Mouse (Mus musculus): Measurements from ENCODE around the gene Morn1. TPM values are rescaled to one million over a fixed set of nuclear protein-coding genes. Genes with fewer than 3 reads are reported as not detected.

Gene Morn1
- total RNA-seq, 1 experiment from 2014 or later: 8.3 TPM

DNA sequence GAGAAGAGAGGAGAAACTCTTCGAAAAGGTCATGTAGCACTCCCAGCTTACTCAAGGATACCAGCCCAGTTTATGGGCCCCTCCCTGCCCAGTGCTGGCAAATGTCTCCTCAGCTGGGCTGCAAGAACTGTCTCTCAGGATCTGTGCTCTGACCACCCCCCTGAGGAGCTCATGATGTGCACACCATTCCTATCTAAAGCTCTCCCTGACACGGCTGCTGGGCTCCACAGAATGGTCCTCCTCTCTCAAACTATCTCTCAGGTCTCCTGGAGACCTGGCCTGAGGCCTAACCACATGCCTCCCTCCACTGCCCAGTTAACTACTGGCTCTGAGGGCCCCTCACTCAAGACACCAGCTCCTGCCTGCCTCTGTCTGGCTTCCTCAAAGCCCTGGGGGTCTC lies 53.8 kb downstream of the Morn1 start:
- no peak for DNase-seq

DNA sequence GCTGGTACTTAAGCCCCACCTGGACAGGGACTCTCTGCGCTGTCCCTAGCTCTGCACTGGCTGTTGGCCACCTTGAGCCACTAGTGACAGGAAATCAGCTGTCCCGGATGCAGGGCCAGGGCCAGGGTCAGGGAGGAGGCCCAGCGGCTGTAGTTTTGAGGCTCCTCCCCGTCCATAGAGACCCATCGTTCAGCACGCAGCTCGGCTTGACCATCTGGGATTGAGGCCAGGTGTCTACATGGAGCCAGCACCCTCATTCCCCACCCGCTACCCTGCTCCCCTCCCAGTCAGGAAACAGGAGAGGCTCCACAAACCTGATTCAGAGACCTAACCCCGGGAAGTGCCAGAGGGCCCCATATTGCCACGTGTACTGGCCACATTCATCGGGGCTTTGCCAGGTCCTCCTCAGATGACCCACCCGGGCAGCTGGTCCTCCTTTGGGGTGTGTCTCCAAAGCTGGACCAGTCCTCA lies 54.5 kb downstream of the Morn1 start:
- peak; percentile 81 for DNase-seq

DNA sequence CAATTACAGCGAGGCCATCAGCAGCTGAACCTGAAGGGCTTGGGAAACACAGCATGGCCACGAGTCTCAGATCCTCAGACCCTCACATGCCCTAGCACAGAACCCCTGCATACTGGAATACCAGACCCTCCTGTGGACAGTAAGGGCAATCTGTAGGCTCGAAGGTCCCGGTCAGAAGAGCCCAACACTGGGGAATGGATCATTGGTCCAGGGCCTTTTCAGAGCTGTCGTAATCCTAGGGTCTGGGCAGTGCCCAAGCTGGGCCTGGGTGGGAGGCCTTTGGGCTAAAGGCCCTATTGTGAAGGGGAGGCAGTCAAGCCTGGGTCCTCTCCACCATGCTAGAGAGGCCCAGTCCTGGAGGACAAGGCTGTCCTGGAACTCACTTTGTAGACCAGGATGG lies 56.5 kb downstream of the Morn1 start:
- no peak for DNase-seq

DNA sequence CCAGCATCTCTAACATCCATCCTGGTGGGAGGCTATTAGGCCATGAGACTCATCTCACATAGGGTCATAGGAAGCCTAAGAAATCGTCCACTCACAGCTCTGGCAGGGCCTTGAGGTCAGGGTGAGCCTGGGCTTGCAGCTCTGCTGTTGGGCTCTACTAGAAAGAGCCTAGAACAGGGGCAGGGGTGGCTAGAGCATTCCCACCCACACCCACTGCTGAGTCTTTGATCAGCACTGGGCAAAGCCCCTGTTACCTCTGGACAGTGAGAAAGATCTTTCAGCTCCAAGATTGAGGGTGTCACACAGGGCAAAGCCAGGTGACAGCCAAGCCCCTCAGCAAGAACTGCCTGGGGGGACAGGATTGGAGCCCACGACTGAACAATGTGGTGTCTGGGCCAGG lies 57.0 kb downstream of the Morn1 start:
- DNase-seq: no peak

DNA sequence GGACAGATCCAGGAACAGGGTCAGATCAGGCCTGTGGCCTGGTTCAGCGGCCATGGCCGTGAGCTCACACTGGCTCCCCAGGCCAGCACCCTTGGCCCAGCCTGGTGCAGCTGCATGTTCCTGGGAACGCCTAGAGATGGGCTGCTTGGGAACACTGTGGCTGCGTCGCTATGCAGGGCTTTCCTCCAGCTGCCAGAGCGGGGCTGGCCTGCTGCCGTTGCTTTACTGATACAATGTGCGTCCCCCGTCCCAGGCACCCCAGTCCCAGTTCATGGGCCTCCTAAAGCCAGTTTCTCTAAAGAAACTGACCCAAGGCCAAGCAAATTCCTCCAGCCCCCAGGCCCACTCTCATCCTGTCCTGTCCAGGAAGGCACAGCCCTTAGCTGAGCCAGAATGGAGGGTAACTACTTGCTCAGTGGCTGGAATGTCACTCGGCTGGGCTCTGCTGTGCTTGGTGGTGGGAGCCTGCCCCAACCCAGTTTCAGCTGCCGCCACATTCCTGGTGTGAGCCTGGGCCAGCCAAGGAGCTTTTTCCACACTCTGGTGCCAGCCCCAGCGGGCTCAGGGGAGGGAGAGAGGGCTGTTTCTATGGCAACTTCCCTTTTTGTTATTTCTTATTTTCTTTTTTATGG lies 57.6 kb downstream of the Morn1 start:
- DNase-seq: peak; percentile 81

DNA sequence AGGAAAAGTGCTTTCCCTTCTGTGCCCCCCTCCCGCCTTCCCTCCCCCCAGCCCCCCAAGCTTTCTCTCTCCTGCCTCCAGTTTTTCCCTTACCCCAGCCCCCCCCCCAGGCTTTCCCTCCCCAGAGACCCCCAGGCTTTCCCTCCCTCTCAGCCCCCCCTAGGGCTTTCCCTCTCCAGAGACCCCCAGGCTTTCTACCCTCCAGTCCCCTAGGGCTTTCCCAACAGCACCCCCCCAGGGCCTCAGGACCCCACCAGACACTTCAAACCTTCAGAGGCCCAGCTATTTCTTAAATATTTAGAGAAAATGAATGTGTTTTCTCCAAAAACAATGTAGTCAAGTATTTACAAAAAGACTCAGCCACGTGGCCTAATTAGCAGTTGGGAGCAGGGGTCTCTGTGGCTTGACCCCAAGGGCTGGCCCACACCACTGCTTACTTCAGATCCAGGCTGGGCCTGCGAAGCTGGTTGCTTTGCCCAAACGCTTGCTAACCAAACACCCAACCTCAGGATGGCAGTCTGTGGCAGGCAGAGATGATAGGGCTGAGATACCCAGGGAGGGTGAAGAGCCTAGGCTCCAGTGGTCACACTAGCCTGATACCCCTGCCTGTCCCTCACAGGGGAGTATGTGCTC lies 58.3 kb downstream of the Morn1 start:
- DNase-seq: no peak

DNA sequence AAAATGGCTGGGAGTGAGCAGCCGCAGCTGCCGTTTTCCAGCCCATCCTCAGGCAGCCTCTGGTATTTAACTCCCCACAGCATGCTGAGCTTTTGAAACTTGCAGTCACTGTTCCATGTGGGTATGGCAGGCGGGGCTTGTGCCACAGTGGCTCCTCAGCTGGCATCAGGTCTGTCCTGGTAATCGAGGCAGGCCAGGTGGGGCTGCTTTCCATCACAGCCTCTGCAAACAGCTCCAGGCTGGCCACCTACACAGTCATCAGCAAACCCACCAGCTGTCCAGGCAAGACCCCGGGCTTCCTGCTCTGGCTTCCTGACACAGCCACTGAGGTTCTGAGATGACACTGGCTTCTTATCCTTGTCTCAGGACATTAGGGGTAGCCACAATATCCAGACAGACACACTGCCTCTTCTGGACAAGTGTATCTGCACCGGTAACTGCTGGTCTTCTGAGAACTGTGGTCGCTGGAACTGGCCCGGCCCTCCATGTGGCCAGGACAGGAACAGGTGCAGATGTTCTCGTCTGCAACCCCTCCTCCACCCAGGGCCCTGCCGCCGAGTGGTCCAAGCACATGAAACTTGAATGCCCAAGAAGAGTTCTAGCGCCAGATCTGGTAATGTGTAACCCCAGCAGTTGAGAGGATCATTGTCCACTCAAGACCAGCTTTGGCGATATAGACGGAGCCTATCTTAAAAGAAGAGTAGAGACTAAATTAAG lies 59.9 kb downstream of the Morn1 start:
- DNase-seq: no peak

DNA sequence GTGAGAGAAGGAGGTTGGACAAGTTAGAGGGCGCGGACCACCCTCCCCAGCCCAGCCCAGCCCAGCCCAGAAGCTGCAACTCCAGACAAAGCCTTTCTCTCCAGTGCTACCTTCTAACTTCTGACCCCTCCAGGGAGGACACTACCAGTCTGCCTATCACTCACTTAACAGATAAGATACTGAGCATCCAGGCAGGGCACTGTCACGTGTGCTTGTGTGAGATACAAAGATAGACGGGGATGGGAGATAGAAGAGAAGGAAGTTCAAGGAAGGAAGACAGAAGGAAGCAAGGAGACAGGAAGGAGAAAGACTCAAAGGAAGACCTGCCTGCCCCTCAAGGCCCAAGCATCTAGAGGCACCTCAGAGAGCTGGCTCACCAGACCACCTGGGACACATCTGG lies 62.1 kb downstream of the Morn1 start:
- no peak for DNase-seq

DNA sequence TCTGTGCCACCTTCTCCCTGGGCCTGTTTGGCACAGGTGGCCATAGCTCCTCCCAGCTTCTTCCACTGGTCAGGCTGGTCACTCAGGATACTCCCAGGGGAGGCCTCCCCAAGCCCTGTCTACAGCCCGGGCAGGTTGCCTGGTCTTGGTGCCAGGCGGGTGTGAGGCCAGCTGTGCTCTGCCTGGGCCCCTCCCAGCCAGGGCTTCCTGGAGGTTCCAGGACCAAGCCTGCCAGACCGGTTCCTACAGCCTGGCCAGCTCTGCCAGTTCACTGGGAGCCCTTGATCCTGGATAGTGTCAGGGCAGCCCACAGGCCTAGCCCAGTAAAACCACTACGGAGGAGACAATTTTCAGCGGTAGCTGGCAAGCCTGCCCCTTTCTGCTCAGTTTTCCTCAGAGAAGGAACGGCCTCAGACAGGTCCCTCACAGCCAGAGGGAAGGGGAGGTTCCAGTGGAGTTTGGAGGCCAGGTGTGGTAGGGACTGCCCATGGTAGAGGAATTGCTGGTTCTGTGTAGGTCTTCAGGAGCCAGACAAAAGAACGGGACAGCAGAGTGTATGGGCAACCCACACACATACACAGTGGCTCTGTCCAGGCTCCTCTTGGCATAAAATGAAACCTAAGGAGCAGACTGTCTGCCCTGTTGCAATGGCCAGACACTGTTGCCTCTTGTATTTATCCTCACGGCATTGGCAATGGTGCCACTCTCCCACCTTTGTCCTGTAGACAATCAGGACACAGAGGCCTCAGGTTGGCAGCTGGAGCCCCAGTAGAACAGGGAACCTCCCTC lies 62.7 kb downstream of the Morn1 start:
- peak; percentile 87 for DNase-seq

DNA sequence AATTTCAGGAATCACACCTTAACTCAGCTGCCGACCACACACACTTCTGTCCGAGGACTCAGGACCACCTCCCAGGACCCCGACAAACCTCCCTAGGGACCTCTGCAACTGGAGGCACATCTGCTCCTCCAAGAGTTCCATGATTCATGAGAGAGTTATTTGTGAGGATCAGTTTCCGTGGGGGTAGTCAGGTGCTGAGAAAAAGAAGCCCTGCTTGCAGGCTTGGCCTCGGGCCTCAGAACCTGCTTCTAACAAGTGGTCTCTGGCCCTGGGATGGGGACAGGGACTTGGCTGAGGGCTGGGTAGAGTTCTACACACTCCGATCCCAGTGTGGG lies 63.5 kb downstream of the Morn1 start:
- no peak for DNase-seq

DNA sequence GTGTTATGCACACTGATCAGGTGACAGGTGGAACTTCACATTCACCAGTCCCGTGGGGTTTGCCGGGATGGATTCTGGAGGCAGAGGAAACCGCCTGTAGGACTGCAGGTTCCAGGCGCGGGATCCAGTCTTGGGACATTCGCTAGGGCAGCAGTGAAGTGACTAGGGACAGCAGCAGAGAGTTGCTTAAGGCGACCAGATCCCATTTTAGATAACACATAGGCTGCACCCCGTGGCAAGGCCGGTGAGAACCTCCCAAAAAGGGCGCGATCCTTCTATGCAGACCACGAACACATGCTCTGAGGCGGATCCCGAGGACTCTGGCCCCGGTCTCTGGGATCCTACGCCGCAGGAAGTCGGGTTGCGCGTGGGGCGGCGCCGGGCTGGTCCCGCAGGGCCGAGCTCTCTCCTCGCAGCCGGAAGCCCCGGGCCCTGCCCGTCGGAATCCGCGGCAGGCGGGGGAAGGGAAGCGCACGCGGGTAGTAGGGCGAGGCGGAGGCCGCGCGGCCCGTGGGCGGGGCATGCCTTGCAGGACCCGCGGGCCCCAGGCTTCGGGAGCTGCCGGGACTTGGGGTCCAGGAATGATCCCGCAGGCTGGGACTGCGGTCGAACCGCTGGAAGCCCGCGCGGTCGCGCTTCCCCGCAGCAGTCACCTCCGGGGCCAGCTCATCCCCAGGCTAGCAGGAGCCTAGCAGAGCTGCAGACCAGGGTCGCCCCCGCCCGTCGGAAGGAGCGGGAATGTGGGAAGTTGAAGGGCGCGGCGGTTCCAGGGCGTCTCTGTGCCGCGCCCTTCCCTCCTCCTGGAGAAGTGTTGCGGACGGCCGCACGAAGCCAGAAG lies 64.1 kb downstream of the Morn1 start:
- peak; percentile 95 for DNase-seq

DNA sequence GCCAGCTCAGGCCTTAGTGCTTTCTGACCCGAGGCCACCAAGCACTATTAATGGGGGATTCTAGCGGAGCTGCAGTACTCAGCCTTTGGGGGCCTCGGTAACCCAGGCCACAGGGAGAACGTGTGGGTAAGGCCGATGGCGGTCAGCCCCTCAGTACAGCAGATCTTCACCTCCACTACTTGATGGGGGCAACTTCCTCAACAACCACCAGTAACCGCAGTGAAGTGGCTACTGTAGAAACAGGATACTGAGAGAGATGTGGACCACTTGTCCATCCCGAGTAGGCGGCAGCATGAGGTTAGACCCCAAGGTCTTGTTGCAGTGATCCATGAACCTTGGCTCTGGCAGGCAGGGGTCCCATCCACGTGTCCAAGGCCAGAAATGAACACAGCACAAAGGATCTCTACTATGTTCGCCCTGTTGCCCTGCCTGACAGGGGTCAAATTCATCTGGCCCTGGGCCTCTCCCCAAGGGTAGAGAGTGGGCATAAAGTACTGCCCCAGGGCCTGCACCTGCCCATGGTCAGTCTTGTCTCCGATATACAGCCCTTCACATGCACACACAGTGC lies 64.9 kb downstream of the Morn1 start:
- no peak for DNase-seq

DNA sequence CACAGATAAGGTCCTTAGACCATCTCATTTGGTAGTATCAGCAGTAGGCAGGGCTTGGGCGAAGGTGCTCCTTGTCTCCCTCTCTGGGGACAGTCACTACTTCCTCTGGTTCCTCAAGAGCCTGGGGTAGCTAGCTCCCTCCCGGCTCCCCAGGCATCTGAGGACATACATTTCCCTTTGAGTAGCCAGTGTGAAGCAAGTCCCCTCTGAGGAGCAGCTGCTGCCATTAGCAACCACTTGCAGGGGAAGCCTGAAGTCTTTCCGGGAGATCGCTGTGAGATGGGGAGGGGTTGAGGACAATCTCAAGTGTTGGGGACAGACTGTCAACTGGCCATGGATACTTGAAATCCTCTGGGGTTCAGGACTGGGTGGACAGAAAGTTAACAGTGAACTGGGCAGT lies 65.5 kb downstream of the Morn1 start:
- DNase-seq: no peak

DNA sequence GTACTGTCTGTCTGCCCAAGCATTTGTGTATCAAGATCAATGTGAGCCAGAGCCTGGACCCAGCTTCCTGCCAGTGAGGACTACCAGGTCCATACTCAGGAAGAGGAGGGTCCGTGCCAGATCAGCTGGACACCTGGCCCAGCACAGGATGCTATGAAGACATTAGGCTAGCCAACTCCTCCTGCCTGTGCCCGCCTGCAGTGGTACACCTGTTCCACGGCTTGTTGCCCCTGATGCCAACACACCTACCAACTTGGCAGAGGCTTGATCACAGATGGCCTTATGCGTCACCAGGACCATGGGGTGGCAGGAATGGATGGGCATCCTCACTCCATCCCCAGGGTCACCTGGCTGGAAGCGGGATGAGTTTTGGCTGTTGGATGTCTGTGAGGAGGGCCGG lies 66.1 kb downstream of the Morn1 start:
- DNase-seq: no peak

DNA sequence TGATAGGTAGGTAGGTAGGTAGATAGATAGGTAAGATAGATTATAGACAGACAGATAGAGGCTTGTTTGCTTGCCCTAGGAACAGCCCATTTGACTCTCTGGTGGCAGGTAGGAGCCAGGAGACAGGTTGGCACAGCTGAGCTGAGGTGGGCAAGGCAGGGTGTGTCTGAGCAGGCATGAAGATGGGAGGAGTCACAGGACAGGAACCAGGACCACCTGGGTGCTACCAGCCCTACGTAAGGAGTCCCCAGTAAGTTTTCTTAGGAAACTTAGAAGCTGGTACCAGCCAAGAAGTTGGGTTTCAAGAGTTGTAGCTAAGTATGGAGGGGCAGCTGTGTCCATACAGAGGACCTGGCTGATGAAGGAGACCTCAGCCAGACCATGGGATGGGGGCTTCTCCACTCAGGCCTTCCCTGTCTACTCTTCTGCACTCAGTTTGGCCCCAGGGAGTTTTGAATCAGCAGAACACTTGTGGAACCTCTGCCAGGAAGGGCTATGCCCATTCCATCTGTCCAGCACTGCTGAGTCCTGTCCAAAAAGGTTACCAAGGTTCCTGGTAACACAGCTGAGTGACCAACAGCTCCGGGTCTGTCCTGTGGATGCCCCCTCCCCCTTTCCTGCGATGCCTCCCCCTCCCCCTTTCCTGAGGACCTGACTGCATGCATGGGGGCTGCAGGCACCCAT lies 67.2 kb downstream of the Morn1 start:
- no peak for DNase-seq

DNA sequence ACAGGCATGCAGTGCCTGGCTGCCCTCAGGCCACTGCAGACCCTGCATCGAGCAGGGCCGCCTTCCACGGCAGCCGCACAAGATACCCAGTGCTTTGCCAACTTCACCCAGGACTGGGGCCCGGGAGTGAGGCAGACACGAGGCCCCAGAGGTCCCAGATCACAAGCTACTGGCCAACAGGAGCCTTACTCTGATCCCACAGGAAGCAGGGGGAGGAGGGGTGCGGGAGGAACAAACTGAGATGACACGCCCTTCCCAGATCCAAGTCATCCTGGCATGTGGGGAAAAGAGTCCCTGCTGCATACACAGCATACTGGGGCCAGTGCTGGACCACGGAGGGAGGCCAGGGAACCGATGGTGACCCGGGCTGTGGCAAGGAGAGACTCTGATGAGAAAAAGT lies 68.6 kb downstream of the Morn1 start:
- peak; percentile 53 for DNase-seq

DNA sequence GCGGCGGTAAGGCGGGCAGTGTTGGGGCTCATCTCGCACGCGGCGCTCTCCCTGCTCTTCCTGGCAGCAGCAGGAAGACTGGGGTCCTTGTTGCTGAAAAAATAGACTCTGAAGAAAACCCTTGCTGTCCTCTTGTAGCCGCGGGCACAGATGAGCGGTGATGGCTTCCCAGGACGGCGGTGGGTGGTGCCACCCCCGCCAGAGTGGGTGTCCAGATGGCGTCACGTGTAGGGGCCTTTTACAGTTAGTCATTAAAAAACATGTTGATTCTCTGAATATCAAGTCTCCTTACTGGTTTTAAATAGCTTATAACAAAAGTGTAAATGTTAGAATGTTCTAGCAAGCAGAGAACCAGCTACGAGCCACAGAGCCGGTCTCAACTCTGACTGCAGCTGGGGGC lies 70.4 kb downstream of the Morn1 start:
- no peak for DNase-seq

DNA sequence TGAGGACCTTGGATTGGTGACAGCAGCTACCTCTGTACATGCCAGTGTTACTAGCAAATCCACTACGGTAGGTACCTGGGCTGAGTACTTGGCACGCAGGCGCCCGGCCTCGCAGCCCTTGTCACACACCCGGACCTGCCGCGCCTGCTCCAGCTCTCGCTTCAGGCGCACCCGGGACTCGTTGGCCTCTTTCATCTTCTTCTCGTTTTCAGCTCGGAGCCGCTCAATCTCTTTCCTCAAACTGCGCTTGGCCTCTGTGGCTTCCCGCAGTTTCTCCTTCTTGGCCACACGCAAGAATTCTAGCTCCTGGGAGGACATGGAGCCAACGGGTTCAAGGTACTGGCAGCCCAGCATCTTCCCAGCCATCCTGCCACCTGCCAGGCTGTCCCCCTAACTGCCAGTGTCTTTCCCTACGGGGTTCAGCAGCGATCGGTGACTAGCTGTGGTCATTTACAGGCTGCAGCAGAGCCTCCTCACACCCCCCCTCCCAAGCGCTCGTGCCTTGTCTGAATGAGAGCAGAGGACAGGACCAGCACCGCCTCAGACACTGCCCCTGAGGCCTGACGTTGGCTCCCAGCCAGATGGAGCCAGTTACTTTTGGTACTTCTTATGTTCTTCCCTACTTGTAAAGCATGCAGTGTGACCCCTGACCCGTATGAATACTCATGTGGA lies 71.6 kb downstream of the Morn1 start:
- DNase-seq: peak; percentile 53

DNA sequence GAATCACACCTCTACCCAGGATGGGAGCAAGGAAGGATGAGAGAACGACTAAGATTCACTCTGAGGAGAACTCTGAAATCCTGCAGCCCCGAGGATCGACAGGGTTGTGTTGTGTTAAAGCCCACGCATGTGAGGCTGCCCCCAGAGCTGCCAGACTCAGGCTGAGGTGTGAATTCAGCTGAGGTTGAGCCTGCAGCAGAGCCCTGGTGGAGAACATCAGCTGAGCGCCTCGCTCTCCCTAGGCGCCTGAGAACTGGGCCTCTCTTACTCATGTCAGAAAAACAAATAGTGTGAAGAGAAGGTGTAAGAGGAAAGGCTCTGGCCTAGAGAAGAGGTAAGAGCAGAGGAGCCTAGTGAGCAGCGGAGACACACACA lies 72.2 kb downstream of the Morn1 start:
- DNase-seq: no peak
